Mouse (Mus musculus) left cerebral cortex, postnatal 25 days (tissue): ENCODE measurements at regions not wholly inside any gene's neighbourhood (a gene's known extent, or its start where the extent isn't known, plus 50 kb on each side); places are given as distances from the start of the nearest gene placed in this dataset.

ENCODE experiments used
- DNase-seq, 2 experiments: peaks; one replicate each; pipeline ENCODE4 v3.0.0; 2022; ENCODE audit warnings: low spot score in 2 of 2, mixed read lengths in 1 of 2
- intact Hi-C: fragments of 180-260 bp; cut with DNase I; formaldehyde crosslinking; loops from one replicate; pipeline ENCODE4 v1.15.1; 2025

- intact Hi-C loops = no loop called here
- DNase-seq = peak in 1 of 2 experiments; percentile 6
Measured at GRCm38 (mm10) chr3:128990183-128990912, 209.3 kb upstream of the Pitx2 start.

- intact Hi-C loops = no loop called here
- DNase-seq = no peak
Measured at GRCm38 (mm10) chr3:129002866-129003265, 196.8 kb upstream of the Pitx2 start.

GRCm38 (mm10) chr3:129004085-129004484, 195.6 kb upstream of the Pitx2 start:
- no peak for DNase-seq
- intact Hi-C loops = no loop called here

- DNase-seq = no peak
- intact Hi-C loops = no loop called here
Measured at GRCm38 (mm10) chr3:129038877-129039276, 160.8 kb upstream of the Pitx2 start.

- intact Hi-C loops = no loop called here
- DNase-seq = no peak
Measured at GRCm38 (mm10) chr3:129044834-129045233, 154.8 kb upstream of the Pitx2 start.

- DNase-seq = no peak
- intact Hi-C loops = no loop called here
Measured at GRCm38 (mm10) chr3:129049899-129050597, 149.6 kb upstream of the Pitx2 start.

- intact Hi-C loops = no loop called here
- DNase-seq = no peak
Measured at GRCm38 (mm10) chr3:129065457-129066364, 134.0 kb upstream of the Pitx2 start.

- no peak for DNase-seq
- intact Hi-C loops = loop anchor here (10.0 kb wide), 1 partner anchor 725 kb away; no protein-coding TSS in a partner anchor
Measured at GRCm38 (mm10) chr3:129069676-129070075, 130.0 kb upstream of the Pitx2 start.

GRCm38 (mm10) chr3:129070521-129070933, 129.2 kb upstream of the Pitx2 start:
- intact Hi-C loops = loop anchor here (10.0 kb wide), 1 partner anchor 726 kb away; no protein-coding TSS in a partner anchor

GRCm38 (mm10) chr3:129071002-129071401, 128.7 kb upstream of the Pitx2 start:
- DNase-seq = no peak
- intact Hi-C loops = loop anchor here (10.0 kb wide), 1 partner anchor 726 kb away; no protein-coding TSS in a partner anchor

More at GRCm38 (mm10) chr3:129070521-129070933, 129.2 kb upstream of the Pitx2 start:
- DNase-seq = no peak

GRCm38 (mm10) chr3:129076396-129076795, 123.3 kb upstream of the Pitx2 start:
- intact Hi-C loops = loop anchor here (10.0 kb wide), 1 partner anchor 732 kb away; no protein-coding TSS in a partner anchor
- DNase-seq = no peak

GRCm38 (mm10) chr3:129103786-129104440, 95.8 kb upstream of the Pitx2 start:
- intact Hi-C loops = no loop called here

GRCm38 (mm10) chr3:129104811-129105210, 94.9 kb upstream of the Pitx2 start:
- intact Hi-C loops = no loop called here
- DNase-seq = no peak

More at GRCm38 (mm10) chr3:129103786-129104440, 95.8 kb upstream of the Pitx2 start:
- DNase-seq = no peak

GRCm38 (mm10) chr3:129106174-129106573, 93.5 kb upstream of the Pitx2 start:
- DNase-seq = no peak
- intact Hi-C loops = no loop called here

GRCm38 (mm10) chr3:129130521-129130920, 69.2 kb upstream of the Pitx2 start:
- intact Hi-C loops = no loop called here
- DNase-seq = no peak

- DNase-seq = no peak
- intact Hi-C loops = no loop called here
Measured at GRCm38 (mm10) chr3:129131140-129131539, 68.5 kb upstream of the Pitx2 start.

GRCm38 (mm10) chr3:129131877-129132433, 67.7 kb upstream of the Pitx2 start:
- no peak for DNase-seq
- intact Hi-C loops = no loop called here
